Mouse (Mus musculus) embryonic fibroblast, embryonic 13.5 days (primary cell): ENCODE measurements around the gene Rbm5. TPM values are rescaled to one million over a fixed set of nuclear protein-coding genes. Genes with fewer than 3 reads are reported as not detected.

Experiments
- H3K27ac ChIP-seq: 2 replicates; pipeline ENCODE4 v1.5.1; 2012; ENCODE audit warnings: low read length, control low read depth, inconsistent platforms; ENCODE audit not compliant: insufficient read depth
- H3K4me1 ChIP-seq: 2 replicates; pipeline ENCODE4 v1.6.1; 2011; ENCODE audit warnings: low read length; ENCODE audit not compliant: control insufficient read depth, insufficient read depth
- H3K4me3 ChIP-seq: 2 replicates; pipeline ENCODE4 v1.5.1; 2011; ENCODE audit warnings: mild to moderate bottlenecking, control low read depth, low read length; ENCODE audit not compliant: insufficient read depth
- CTCF ChIP-seq: IDR thresholded peaks from 2 replicates; pipeline ENCODE4 v1.5.1; 2011; ENCODE audit warnings: mild to moderate bottlenecking, control low read depth, low read length, moderate library complexity, borderline replicate concordance; ENCODE audit not compliant: insufficient read depth
- POLR2A ChIP-seq: IDR thresholded peaks from 2 replicates; pipeline ENCODE4 v1.6.1; 2011; ENCODE audit warnings: low read depth, mild to moderate bottlenecking, control low read depth, low read length, moderate library complexity
- polyA plus RNA-seq: library from polyadenylated mRNA; stranded (reverse); fragments of >200 nt; gene quantifications from 2 replicates; pipeline ENCODE4 v1.2.4, GENCODE M21; 2011; ENCODE audit warnings: low read depth; ENCODE audit not compliant: missing spikeins, insufficient read length

Rbm5 gene
- polyA plus RNA-seq, 1 experiment = 248 TPM

- TF ChIP-seq CTCF (no peak), POLR2A (no peak)
- H3K4me3 ChIP-seq = no peak overlapping the region
Measured at GRCm38 (mm10) chr9:107735356-107736184, 35.2 kb downstream of the Rbm5 start.

GRCm38 (mm10) chr9:107734567-107734971 is 36.2 kb downstream of the Rbm5 start:
- Histone ChIP-seq H3K4me1 (0 out of 2 replicates have a peak, but pooled peaks cover 3% of the 10 kb centered on the region), H3K27ac (no peak overlapping the region), H3K4me3 (no peak overlapping the region)

More at GRCm38 (mm10) chr9:107735356-107736184, 35.2 kb downstream of the Rbm5 start:
- Histone ChIP-seq H3K4me1 (0 out of 2 replicates have a peak, but pooled peaks cover 3% of the 10 kb centered on the region), H3K27ac (no peak overlapping the region)

GRCm38 (mm10) chr9:107729709-107730108 is 41.1 kb downstream of the Rbm5 start:
- Histone ChIP-seq H3K27ac (no peak overlapping the region), H3K4me1 (no peaks in the 10 kb centered on the region; the same call in none of the 2 replicates), H3K4me3 (no peak overlapping the region)
- TF ChIP-seq CTCF (no peak), POLR2A (no peak)

More at GRCm38 (mm10) chr9:107734567-107734971, 36.2 kb downstream of the Rbm5 start:
- TF ChIP-seq CTCF (no peak), POLR2A (no peak)

GRCm38 (mm10) chr9:107728919-107729670 is 41.7 kb downstream of the Rbm5 start:
- Histone ChIP-seq H3K27ac (no peak overlapping the region), H3K4me3 (no peak overlapping the region), H3K4me1 (peaks cover 5% of the 10 kb centered on the region)
- no peak for TF ChIP-seq CTCF
- no peak for TF ChIP-seq POLR2A

- Histone ChIP-seq H3K4me3 (no peak overlapping the region), H3K27ac (no peak overlapping the region), H3K4me1 (peaks cover 5% of the 10 kb centered on the region)
- TF ChIP-seq POLR2A (no peak), CTCF (no peak)
Measured at GRCm38 (mm10) chr9:107727041-107727440, 43.8 kb downstream of the Rbm5 start.

GRCm38 (mm10) chr9:107724796-107725195 is 46.0 kb downstream of the Rbm5 start:
- TF ChIP-seq POLR2A = no peak
- TF ChIP-seq CTCF = no peak
- Histone ChIP-seq H3K4me3 (no peak overlapping the region), H3K4me1 (peaks cover 5% of the 10 kb centered on the region), H3K27ac (no peak overlapping the region)

GRCm38 (mm10) chr9:107723794-107724531 is 46.8 kb downstream of the Rbm5 start:
- H3K27ac ChIP-seq = no peak overlapping the region
- TF ChIP-seq POLR2A (no peak), CTCF (no peak)
- H3K4me3 ChIP-seq = no peak overlapping the region
- peaks cover 5% of the 10 kb centered on the region for H3K4me1 ChIP-seq

- TF ChIP-seq CTCF (no peak), POLR2A (no peak)
- Histone ChIP-seq H3K27ac (no peak overlapping the region), H3K4me3 (no peak overlapping the region), H3K4me1 (peaks cover 5% of the 10 kb centered on the region)
Measured at GRCm38 (mm10) chr9:107723292-107723691, 47.5 kb downstream of the Rbm5 start.
